Mouse (Mus musculus) cerebellum, adult 2 months (tissue): Measurements from ENCODE around the gene Mrm3.

Experiments used
- CTCF ChIP-seq: fragments of 200-500 bp; IDR thresholded peaks from 2 replicates; pipeline ENCODE4 v1.5.1; 2011; ENCODE audit warnings: low read depth, mild to moderate bottlenecking, control low read depth, low read length, moderate library complexity, borderline replicate concordance; ENCODE audit not compliant: insufficient read depth
- POLR2A ChIP-seq: fragments of 200-500 bp; IDR thresholded peaks from 2 replicates; pipeline ENCODE4 v1.6.1; 2011; ENCODE audit warnings: low read length, control low read depth, borderline replicate concordance; ENCODE audit not compliant: insufficient read depth

DNA sequence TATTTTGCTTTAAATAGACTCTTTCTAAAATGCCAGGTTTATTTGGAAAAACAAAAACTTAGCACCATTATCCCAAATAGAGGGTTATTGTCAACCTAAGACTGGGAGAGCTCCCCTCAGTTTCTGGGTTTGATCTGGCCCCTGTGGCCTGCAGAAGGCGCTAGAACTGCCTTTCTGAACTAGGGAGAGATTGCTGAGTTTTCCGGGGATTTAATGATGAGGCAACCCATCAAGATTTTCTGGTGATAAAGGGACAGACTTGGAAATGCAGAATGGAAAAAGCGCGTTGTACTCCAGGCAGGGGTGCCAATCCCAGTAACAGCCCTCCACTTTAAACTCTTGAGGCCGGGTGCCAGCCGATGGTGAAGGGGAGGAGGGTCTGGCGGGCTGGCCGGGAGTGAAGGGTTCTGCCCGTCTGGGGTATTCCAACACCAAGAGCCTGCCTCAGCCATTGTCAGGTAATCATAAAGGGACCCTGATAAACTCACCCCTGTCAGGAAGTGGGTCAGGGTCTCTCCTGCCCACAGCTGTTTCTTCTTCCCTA, 55.0 kb downstream of the Mrm3 start:
- TF ChIP-seq POLR2A (no peak), CTCF (peak; percentile 18; the same call in 1 of the 2 replicates)
